Mouse (Mus musculus): Measurements from ENCODE around the gene Atp6ap1l.

Gene Atp6ap1l

GRCm38 (mm10) chr13:90890111-90890510 is 15.0 kb downstream of the Atp6ap1l start:
- DNase-seq (ENCODE audit: extremely low spot score, low read depth, low spot score): no peak

GRCm38 (mm10) chr13:90886568-90886983 is 18.6 kb downstream of the Atp6ap1l start:
- DNase-seq (ENCODE audit: extremely low spot score, low read depth, low spot score): peak; percentile 78

- no peak for DNase-seq (ENCODE audit: extremely low spot score, low read depth, low spot score)
These were observed 19.2 kb downstream of the Atp6ap1l start for GRCm38 (mm10) chr13:90885856-90886532.

- DNase-seq (ENCODE audit: extremely low spot score, low read depth, low spot score): no peak
These were observed 23.3 kb downstream of the Atp6ap1l start for GRCm38 (mm10) chr13:90881727-90882429.

- DNase-seq (ENCODE audit: extremely low spot score, low read depth, low spot score): no peak
These were observed 33.6 kb downstream of the Atp6ap1l start for GRCm38 (mm10) chr13:90871579-90871978.

GRCm38 (mm10) chr13:90869157-90869556 is 36.0 kb downstream of the Atp6ap1l start:
- no peak for DNase-seq (ENCODE audit: extremely low spot score, low read depth, low spot score)

- no peak for DNase-seq (ENCODE audit: extremely low spot score, low read depth, low spot score)
These were observed 43.0 kb downstream of the Atp6ap1l start for GRCm38 (mm10) chr13:90862138-90862537.

GRCm38 (mm10) chr13:90860888-90861431 is 44.2 kb downstream of the Atp6ap1l start:
- no peak for DNase-seq (ENCODE audit: extremely low spot score, low read depth, low spot score)

- no peak for DNase-seq (ENCODE audit: extremely low spot score, low read depth, low spot score)
These were observed 52.2 kb downstream of the Atp6ap1l start for GRCm38 (mm10) chr13:90852727-90853630.

GRCm38 (mm10) chr13:90851795-90852194 is 53.4 kb downstream of the Atp6ap1l start:
- DNase-seq (ENCODE audit: extremely low spot score, low read depth, low spot score): no peak

GRCm38 (mm10) chr13:90844191-90844590 is 61.0 kb downstream of the Atp6ap1l start:
- no peak for DNase-seq (ENCODE audit: extremely low spot score, low read depth, low spot score)

- DNase-seq (ENCODE audit: extremely low spot score, low read depth, low spot score): no peak
These were observed 61.7 kb downstream of the Atp6ap1l start for GRCm38 (mm10) chr13:90843412-90843811.

- DNase-seq (ENCODE audit: extremely low spot score, low read depth, low spot score): no peak
These were observed 64.0 kb downstream of the Atp6ap1l start for GRCm38 (mm10) chr13:90841213-90841553.

GRCm38 (mm10) chr13:90840530-90841212 is 64.5 kb downstream of the Atp6ap1l start:
- peak; percentile 88 for DNase-seq (ENCODE audit: extremely low spot score, low read depth, low spot score)

- no peak for DNase-seq (ENCODE audit: extremely low spot score, low read depth, low spot score)
These were observed 71.4 kb downstream of the Atp6ap1l start for GRCm38 (mm10) chr13:90833641-90834207.
